Mouse (Mus musculus) gastrocnemius, postnatal 36 days (tissue): ENCODE data around the gene Mbd5. TPM values are rescaled to one million over a fixed set of nuclear protein-coding genes. Genes with fewer than 3 reads are reported as not detected.
A peak's percentile ranks its signal among the peaks of the same experiment; 100 is the strongest.

ENCODE experiments used
- DNase-seq, 2 experiments: peaks; one replicate each; pipeline ENCODE4 v3.0.0; 2022
- intact Hi-C: fragments of 180-260 bp; cut with DNase I; formaldehyde crosslinking; loops from one replicate; pipeline ENCODE4 v1.15.1; 2025
- total RNA-seq, 2 experiments: library from RNA; stranded (reverse); gene quantifications; 2 replicates each; pipeline ENCODE4 v1.2.3; 2021

Gene Mbd5
- total RNA-seq, 2 experiments from 2014 or later, result 29.5 to 31.0 TPM

GRCm38 (mm10) chr2:49335267-49335666 is 386.0 kb downstream of the Mbd5 start:
- DNase-seq, result no peak
- intact Hi-C loops, result no loop called here

DNA sequence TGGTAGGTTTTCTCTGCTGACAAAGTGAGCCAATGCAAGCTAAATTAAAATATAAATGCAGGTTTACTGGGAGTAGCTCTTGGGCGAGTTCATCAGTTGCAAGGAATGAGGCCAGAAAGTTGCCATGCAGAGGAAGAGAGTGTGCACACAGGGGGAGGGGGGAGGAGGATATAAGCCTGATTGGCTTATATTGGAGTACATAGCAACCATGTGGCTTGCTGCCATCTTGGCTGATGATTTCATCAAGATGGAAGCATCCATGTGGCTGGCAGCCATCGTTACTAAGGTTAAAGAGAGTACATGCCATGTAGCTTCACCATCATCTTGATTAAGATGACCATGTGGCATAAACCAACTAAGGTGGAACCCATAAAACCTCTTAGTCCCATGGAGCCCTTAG is 395.0 kb downstream of the Mbd5 start:
- DNase-seq, result no peak
- intact Hi-C loops, result no loop called here

GRCm38 (mm10) chr2:49345786-49346185 is 396.5 kb downstream of the Mbd5 start:
- intact Hi-C loops, result no loop called here
- DNase-seq, result no peak

DNA sequence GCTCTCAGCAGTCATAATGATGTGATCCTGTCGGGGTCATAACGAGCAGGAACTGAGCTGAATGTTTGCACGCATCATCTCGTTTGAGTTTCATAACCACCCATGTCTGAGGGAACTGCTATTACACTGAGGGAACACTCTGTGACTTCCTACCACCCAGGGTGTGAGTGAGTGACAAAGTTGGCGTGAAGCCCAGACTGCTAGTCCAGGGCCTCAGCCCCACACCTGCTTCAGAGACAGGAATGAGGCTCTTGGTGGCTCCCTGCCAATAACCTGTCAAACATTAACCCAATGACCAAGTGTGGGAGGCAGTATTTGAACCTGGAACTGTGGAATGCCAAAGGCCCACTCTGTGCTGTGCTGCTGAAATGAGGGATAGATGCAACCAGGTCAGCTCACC is 400.5 kb downstream of the Mbd5 start:
- intact Hi-C loops, result no loop called here
- peak in 1 of 2 experiments; percentile 5 for DNase-seq

- intact Hi-C loops, result no loop called here
- no peak for DNase-seq
Observed at GRCm38 (mm10) chr2:49350852-49351251, 401.5 kb downstream of the Mbd5 start.

DNA sequence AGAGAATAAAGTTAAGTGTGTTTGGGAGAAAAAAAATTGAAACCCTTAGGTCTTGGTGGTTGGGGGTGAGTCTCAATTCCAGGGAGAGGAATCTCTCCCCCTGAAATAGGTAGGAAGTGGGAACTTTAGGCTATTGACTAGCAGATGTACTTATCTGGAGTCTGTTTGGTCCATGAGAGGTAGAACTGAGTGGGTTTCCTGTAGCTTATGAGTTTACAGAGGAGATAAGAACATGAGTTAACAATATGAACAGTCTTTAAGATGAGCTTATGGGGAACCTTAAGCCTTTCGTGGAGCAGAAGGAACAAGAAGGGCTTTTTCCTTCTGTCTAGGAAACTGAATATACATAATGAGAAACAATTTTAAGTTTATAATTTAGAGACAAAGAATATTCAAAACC is 404.8 kb downstream of the Mbd5 start:
- intact Hi-C loops, result no loop called here
- no peak for DNase-seq

GRCm38 (mm10) chr2:49355867-49356266 is 406.6 kb downstream of the Mbd5 start:
- intact Hi-C loops, result no loop called here
- no peak for DNase-seq

GRCm38 (mm10) chr2:49358128-49358814 is 409.0 kb downstream of the Mbd5 start:
- intact Hi-C loops, result loop anchor here (2.0 kb wide), 1 partner anchor 371 kb away; no protein-coding TSS in a partner anchor

GRCm38 (mm10) chr2:49358839-49359520 is 409.7 kb downstream of the Mbd5 start:
- DNase-seq, result peak; percentile 21 to 23
- intact Hi-C loops, result loop anchor here (2.0 kb wide), 1 partner anchor 370 kb away; no protein-coding TSS in a partner anchor

More at GRCm38 (mm10) chr2:49358128-49358814, 409.0 kb downstream of the Mbd5 start:
- no peak for DNase-seq

DNA sequence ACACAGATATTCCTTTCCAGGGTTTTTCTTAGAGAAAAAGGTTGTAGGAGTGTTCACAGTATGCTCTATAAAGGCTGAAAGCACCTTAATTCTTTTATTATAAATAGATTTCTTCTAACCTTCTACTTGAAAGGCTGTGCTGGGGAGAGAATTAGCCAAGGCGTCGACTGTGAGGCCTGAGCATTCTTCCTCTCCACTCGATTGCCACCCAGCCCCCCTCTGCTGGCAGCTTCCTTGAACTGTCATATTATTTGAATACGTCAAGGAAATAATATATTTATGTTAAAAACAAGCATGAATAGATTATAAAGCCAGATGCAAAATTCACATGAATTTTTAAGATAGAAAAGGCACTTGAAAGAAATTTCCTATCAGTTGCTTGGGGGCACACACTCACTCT is 410.4 kb downstream of the Mbd5 start:
- intact Hi-C loops, result loop anchor here (2.0 kb wide), 1 partner anchor 369 kb away; no protein-coding TSS in a partner anchor
- no peak for DNase-seq

GRCm38 (mm10) chr2:49364546-49364945 is 415.2 kb downstream of the Mbd5 start:
- intact Hi-C loops, result no loop called here
- DNase-seq, result no peak

DNA sequence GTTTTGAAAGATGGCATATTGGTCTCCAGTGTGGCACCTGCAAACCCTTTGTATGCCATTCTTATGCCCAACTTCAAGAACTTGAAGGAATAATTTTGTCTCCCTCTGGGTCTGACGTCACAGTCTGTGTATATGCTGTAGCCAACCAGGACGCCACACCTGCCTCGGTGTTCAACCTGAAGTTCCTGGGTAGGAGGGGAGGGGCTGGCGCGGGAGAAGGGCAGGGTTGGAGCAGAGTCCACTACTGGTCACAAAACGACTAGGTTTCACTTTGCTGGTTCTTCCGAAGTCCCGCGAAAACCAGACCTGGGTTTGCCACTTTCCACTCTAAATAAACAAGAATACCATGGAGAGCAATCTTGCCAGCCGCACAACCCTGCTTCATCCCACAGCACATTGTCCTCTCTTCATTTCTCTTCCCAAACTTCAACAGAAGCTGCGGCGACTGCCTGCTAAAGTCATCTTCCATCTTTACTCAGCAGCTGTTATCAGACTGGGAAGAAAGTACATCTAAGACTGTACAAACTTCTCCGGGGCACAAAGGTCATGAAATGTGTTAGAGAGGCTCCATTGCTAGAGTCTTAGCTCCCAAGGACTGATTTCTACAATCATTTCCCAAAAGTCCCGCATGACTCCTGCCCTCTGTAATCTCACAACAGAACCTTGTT is 417.7 kb downstream of the Mbd5 start:
- intact Hi-C loops, result no loop called here
- DNase-seq, result no peak

- intact Hi-C loops, result no loop called here
- DNase-seq, result no peak
Observed at GRCm38 (mm10) chr2:49367546-49367917, 418.2 kb downstream of the Mbd5 start.

GRCm38 (mm10) chr2:49371632-49372031 is 422.3 kb downstream of the Mbd5 start:
- no peak for DNase-seq
- intact Hi-C loops, result no loop called here

- no peak for DNase-seq
- intact Hi-C loops, result no loop called here
Observed at GRCm38 (mm10) chr2:49372586-49372985, 423.3 kb downstream of the Mbd5 start.

Other genes starting within 250 kb of the Mbd5 start
- 10 to 100 TPM; 17.1 to 18.7 TPM for gene Acvr2a, start 135.4 kb upstream of the Mbd5 start, total RNA-seq
- gene Orc4, start 769 bp downstream of the Mbd5 start, total RNA-seq, result 10 to 100 TPM; 26.2 to 30.1 TPM